21 mouse cellular contexts compared by ENCODE assay signal in genomic region chr9:29430189-29430588, GRCm38 (mm10).
"Had no signal": no experiment of that assay in that cellular context is flagged by ENCODE, and none has a peak within 500 bp of the region (broad histone marks: within the 10 kb centered on the region; RNA-seq: fewer than 3 reads in every experiment).

No protein-coding gene starts in this region.

- H3K4me3 ChIP-seq: limb, embryonic 12.5 days; limb, embryonic 15.5 days; midbrain, embryonic 12.5 days; midbrain, embryonic 15.5 days; neural tube, embryonic 12.5 days; neural tube, embryonic 15.5 days had no signal

- H3K27ac ChIP-seq: limb, embryonic 12.5 days; limb, embryonic 15.5 days; liver, embryonic 14.5 days; macrophage; midbrain, embryonic 12.5 days; midbrain, embryonic 15.5 days; neural tube, embryonic 12.5 days; neural tube, embryonic 15.5 days; stomach, postnatal 0 days had no signal

- H3K9me3 ChIP-seq: limb, embryonic 12.5 days; limb, embryonic 15.5 days; midbrain, embryonic 12.5 days; midbrain, embryonic 15.5 days; neural tube, embryonic 12.5 days; neural tube, embryonic 15.5 days had no signal

- ATAC-seq: liver, postnatal 0 days; midbrain, embryonic 15.5 days had no signal

- H3K27me3 ChIP-seq: midbrain, embryonic 15.5 days; neural tube, embryonic 12.5 days; neural tube, embryonic 15.5 days had no signal

- H3K36me3 ChIP-seq: limb, embryonic 12.5 days; limb, embryonic 15.5 days; midbrain, embryonic 12.5 days; midbrain, embryonic 15.5 days; neural tube, embryonic 12.5 days; neural tube, embryonic 15.5 days had no signal

- H3K9ac ChIP-seq: limb, embryonic 12.5 days; limb, embryonic 15.5 days; liver, embryonic 14.5 days; liver, postnatal 0 days; lung, embryonic 14.5 days; midbrain, embryonic 12.5 days; midbrain, embryonic 15.5 days; neural tube, embryonic 12.5 days; neural tube, embryonic 15.5 days had no signal

- H3K4me2 ChIP-seq: limb, embryonic 12.5 days; limb, embryonic 15.5 days; liver, embryonic 11.5 days; lung, embryonic 14.5 days; midbrain, embryonic 12.5 days; midbrain, embryonic 15.5 days; neural tube, embryonic 12.5 days; neural tube, embryonic 15.5 days had no signal

- DNase-seq: kidney, postnatal 14 days; kidney, postnatal 4 days; left cerebral cortex, postnatal 4 days; liver, postnatal 0 days; right cerebral cortex, adult 18-20 months; right cerebral cortex, postnatal 14 days; right cerebral cortex, postnatal 4 days; thymus, adult 2 months; thymus, postnatal 14 days; thymus, postnatal 4 days had no signal
